Mouse (Mus musculus) olfactory bulb, adult 2 months (tissue): ENCODE measurements around the gene Pdss2. TPM values are rescaled to one million over a fixed set of nuclear protein-coding genes. Genes with fewer than 3 reads are reported as not detected.

Experiments used
- H3K27ac ChIP-seq: fragments of 200-500 bp; 2 replicates; pipeline ENCODE4 v1.5.1; 2012; ENCODE audit warnings: low read depth, low read length; ENCODE audit not compliant: insufficient read depth
- H3K4me1 ChIP-seq: fragments of 200-500 bp; 2 replicates; pipeline ENCODE4 v1.6.1; 2012; ENCODE audit warnings: low read length; ENCODE audit not compliant: control insufficient read depth, insufficient read depth
- H3K4me3 ChIP-seq: fragments of 200-500 bp; 2 replicates; pipeline ENCODE4 v1.5.1; 2012; ENCODE audit warnings: mild to moderate bottlenecking, low read depth, low read length, moderate library complexity; ENCODE audit not compliant: insufficient read depth
- CTCF ChIP-seq: fragments of 200-500 bp; IDR thresholded peaks from 2 replicates; pipeline ENCODE4 v1.5.1; 2012; ENCODE audit warnings: low read depth, mild to moderate bottlenecking, low read length, moderate library complexity; ENCODE audit not compliant: insufficient read depth
- POLR2A ChIP-seq: fragments of 200-500 bp; IDR thresholded peaks from 2 replicates; pipeline ENCODE4 v1.6.1; 2012; ENCODE audit warnings: mild to moderate bottlenecking, low read depth, low read length, moderate library complexity; ENCODE audit not compliant: insufficient read depth
- WGBS: fragments of 180-500 bp; shearing (Covaris S2); methylation state at CpG from one replicate; pipeline ENCODE4 v1.1.7; 2018; 5-methylcytosine and 5-hydroxymethylcytosine counted together
- polyA plus RNA-seq: library from polyadenylated mRNA; stranded (reverse); fragments of >200 nt; gene quantifications from 2 replicates; pipeline ENCODE4 v1.2.4, GENCODE M21; 2012; ENCODE audit warnings: low replicate concordance; ENCODE audit not compliant: missing spikeins, insufficient read depth, insufficient read length

Pdss2 gene
- polyA plus RNA-seq, 1 experiment, result not detected

GRCm38 (mm10) chr10:43489139-43489538, 267.9 kb downstream of the Pdss2 start:
- H3K27ac ChIP-seq, result no peak overlapping the region
- 95% methylated on average over 7 of the region's 7 CpGs for WGBS
- no peaks in the 10 kb centered on the region for H3K4me1 ChIP-seq
- H3K4me3 ChIP-seq, result no peak overlapping the region
- TF ChIP-seq POLR2A, result no peak
- no peak for TF ChIP-seq CTCF

GRCm38 (mm10) chr10:43489550-43489949, 268.3 kb downstream of the Pdss2 start:
- H3K27ac ChIP-seq, result no peak overlapping the region
- H3K4me3 ChIP-seq, result no peak overlapping the region
- H3K4me1 ChIP-seq, result no peaks in the 10 kb centered on the region
- TF ChIP-seq POLR2A (no peak), CTCF (no peak)
- 73% methylated on average over 6 of the region's 6 CpGs for WGBS

DNA sequence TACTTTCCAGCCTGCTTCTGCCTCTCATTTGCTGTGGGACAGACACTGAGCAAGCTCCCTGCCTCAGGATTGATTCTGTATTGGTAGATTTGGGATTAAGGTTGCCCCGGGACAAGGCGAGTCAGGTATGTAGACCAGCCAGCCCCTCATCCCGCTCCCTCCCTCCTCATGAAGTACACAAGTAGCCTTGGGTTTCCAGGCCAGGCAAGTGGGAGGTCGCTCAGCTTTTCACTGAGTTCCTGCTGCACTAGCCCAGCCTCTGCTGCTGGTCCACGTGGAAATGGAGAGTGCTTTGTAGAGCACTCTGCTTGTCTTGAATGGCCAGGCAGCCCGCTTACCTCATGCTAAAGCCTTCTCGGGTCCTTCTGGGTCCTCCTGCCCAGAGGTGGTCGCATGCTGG, 268.7 kb downstream of the Pdss2 start:
- Histone ChIP-seq H3K4me1 (no peaks in the 10 kb centered on the region), H3K4me3 (no peak overlapping the region), H3K27ac (no peak overlapping the region)
- WGBS, result 83% methylated on average over 8 of the region's 8 CpGs
- TF ChIP-seq CTCF (no peak), POLR2A (no peak)

DNA sequence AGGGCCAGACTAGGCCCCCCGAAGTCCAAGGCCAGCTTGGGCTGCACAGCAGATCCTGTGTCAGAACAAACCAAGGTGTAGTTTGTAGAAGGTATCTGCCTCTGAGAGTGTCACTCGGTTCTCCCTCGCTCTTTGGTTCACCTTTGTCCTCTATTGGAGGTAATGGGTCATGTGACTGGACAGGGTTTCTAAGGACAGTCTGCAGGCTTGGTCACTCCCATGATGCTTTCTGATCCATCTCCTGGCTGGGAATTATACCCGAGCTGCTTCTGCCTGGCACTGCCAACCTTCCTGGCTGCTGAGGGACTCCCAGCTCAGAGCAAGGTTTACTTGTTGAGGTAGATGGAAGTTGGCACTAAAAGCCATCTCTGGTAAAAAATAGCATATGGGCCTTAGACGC, 269.6 kb downstream of the Pdss2 start:
- WGBS, result 85% methylated on average over 5 of the region's 5 CpGs
- Histone ChIP-seq H3K4me1 (no peaks in the 10 kb centered on the region), H3K27ac (no peak overlapping the region), H3K4me3 (no peak overlapping the region)
- TF ChIP-seq CTCF (no peak), POLR2A (no peak)

DNA sequence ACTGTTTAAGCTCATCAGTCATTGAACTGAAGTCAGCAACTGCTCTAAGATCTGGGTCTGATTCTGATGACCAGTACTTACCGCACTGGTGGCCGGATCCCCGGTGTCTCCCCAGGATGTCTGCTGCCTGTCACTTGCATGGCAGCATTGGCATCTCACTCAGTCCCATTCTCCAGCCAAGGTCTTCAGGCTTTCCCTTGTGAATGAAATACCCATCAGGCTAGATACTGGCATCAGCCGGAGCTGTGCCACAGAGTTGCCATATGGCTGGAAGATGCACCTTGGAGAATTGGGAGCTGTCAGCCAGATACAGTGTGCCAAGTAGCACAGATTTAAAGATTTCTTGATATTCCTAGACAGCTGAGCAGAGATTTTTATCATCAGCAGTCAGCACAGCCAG, 281.3 kb downstream of the Pdss2 start:
- Histone ChIP-seq H3K4me3 (no peak overlapping the region), H3K27ac (no peak overlapping the region), H3K4me1 (no peaks in the 10 kb centered on the region)
- WGBS, result 86% methylated on average over 4 of the region's 4 CpGs
- no peak for TF ChIP-seq POLR2A
- TF ChIP-seq CTCF, result no peak

DNA sequence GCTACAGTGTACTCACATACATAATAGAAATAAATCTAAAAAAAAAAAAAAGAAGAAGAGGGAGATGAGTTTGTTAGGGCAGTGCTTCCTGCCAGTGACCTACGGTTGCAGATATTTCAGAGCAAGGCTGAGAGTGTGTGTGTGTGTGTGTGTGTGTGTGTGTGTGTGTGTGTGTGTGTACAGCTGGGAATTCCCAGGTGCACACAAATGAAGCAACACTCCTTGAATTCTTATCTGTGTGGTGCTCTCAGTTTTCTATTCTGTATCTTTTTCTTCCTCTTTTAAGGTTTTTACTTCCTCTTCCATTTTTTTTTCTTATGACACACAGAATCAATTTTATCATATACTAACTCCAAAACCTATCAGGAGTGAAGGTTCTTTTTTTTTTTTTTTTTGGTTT, 283.0 kb downstream of the Pdss2 start:
- TF ChIP-seq CTCF, result no peak
- no peak for TF ChIP-seq POLR2A
- H3K27ac ChIP-seq, result no peak overlapping the region
- H3K4me1 ChIP-seq, result no peaks in the 10 kb centered on the region
- H3K4me3 ChIP-seq, result no peak overlapping the region
- WGBS, result 94% methylated on average over 1 of the region's 1 CpGs

DNA sequence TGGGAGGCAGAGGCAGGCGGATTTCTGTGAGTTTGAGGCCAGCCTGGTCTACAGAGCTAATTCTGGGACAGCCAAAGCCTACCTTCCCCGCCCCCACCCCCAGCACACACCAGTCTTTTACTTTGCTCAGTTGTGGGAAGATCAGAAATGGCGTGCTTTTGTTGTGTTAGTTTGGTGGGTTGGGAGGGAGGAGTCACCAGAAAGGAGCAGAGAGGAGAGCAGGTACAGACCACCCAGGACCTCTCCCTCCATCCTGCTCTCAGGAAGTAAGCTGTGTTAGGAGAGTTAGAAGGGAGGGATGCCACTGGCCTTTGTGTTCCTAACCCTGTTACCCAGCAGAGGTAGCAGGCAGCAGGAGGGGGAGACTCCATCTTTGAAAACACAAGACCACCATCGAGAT, 285.8 kb downstream of the Pdss2 start:
- no peak for TF ChIP-seq CTCF
- no peak for TF ChIP-seq POLR2A
- WGBS, result 85% methylated on average over 4 of the region's 4 CpGs
- Histone ChIP-seq H3K27ac (no peak overlapping the region), H3K4me3 (no peak overlapping the region), H3K4me1 (no peaks in the 10 kb centered on the region)

DNA sequence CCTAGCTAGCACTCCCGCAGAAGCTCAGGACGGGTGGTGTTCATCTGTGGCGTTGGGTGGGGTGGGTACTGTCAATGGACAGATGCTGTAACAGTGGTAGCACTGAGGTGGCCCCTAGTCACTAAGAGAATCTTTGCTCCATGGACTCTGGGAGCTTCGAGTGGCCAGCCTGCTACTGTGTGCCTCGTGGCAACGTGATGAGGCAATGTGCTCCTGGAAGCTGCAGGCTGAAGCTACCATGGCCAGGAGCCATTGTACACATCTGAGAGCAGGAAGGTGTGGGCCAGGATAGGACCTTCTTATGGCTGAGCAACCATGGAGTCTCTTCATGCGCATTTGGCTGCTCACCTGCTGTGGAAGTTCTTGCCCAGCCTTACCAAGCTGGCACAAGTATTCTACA, 287.9 kb downstream of the Pdss2 start:
- WGBS, result 98% methylated on average over 7 of the region's 7 CpGs

DNA sequence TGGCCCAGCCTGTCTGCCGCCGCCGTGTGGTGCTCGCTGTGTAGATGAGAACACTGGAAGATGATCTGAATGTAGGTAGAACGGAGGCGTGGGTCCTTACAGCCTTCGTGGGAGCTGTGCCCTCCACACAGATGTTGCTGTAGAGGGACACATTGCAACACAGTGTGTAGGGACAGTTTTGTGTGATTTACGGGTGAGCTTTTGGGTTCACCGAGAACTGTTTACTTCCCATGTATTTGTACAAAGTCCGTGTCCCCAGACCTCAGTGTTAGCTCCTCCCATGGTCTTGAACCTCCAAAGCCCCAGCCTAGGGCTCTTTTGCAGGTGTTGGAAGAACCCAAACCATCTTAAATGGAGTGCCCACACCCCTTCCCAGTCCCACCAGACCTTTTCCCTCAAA, 291.7 kb downstream of the Pdss2 start:
- Histone ChIP-seq H3K4me1 (no peaks in the 10 kb centered on the region), H3K27ac (no peak overlapping the region), H3K4me3 (no peak overlapping the region)
- 98% methylated on average over 10 of the region's 10 CpGs for WGBS
- TF ChIP-seq CTCF (no peak), POLR2A (no peak)

More for the DNA sequence above, 287.9 kb downstream of the Pdss2 start:
- Histone ChIP-seq H3K4me1 (no peaks in the 10 kb centered on the region), H3K27ac (no peak overlapping the region), H3K4me3 (no peak overlapping the region)
- TF ChIP-seq CTCF, result no peak
- TF ChIP-seq POLR2A, result no peak

Other genes with a start within 250 kb of the Pdss2 start
- gene Sobp, start 47.0 kb upstream of the Pdss2 start, polyA plus RNA-seq, result not detected in 2 replicates
- not detected in 2 replicates for gene 9030612E09Rik, start 46.8 kb upstream of the Pdss2 start, polyA plus RNA-seq